41 mouse cellular contexts compared by ENCODE assay signal in the genomic region with DNA sequence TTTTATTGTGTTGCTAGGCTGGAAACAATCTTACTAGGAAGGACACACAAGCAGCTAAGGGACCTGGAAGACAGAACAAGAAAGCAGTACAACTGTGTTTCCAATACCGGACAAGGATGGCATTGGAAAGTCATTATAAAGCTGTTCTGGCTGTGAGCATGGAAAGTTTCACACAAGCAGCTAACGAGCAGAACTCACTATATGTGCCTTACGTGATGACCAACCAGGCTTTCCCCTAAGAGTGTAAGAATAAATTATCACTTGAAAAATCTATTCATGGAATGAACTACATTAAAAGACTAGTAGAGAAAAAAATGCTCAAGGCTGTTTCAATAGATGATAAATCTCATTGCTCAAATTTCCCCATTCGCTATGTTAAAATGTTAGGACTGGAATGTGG. TPM values are rescaled to one million over a fixed set of nuclear protein-coding genes. Genes with fewer than 3 reads are reported as not detected.
"Had no signal": no experiment of that assay in that cellular context is flagged by ENCODE, and none has a peak within 500 bp of the region (broad histone marks: within the 10 kb centered on the region; RNA-seq: fewer than 3 reads in every experiment).

No protein-coding gene starts in this region.

- H3K27ac ChIP-seq: heart, adult 2 months; heart, embryonic 10.5 days; hindbrain, embryonic 10.5 days; hindbrain, embryonic 12.5 days; hindbrain, embryonic 14.5 days; intestine, embryonic 15.5 days; layer of hippocampus, adult 2 months; left cerebral cortex, adult 2 months; limb, embryonic 10.5 days; limb, embryonic 12.5 days; liver, embryonic 13.5 days; liver, embryonic 15.5 days had no signal

- ATAC-seq: hindbrain, embryonic 16.5 days; inflammation-experienced regulatory T-cells, adult 6 months; intestine, embryonic 15.5 days; intestine, postnatal 0 days; liver, postnatal 0 days had no signal

- H3K27me3 ChIP-seq: heart, embryonic 12.5 days; hindbrain, embryonic 12.5 days; intestine, embryonic 15.5 days; limb, embryonic 12.5 days; liver, embryonic 13.5 days; liver, embryonic 15.5 days had no signal

- H3K9ac ChIP-seq: heart, embryonic 12.5 days; hindbrain, embryonic 12.5 days; hindbrain, embryonic 14.5 days; intestine, embryonic 15.5 days; limb, embryonic 12.5 days; liver, embryonic 13.5 days; liver, embryonic 15.5 days; liver, postnatal 0 days had no signal

- H3K9me3 ChIP-seq: heart, embryonic 10.5 days; heart, embryonic 12.5 days; hindbrain, embryonic 10.5 days; hindbrain, embryonic 12.5 days; intestine, embryonic 15.5 days; limb, embryonic 10.5 days; limb, embryonic 12.5 days; liver, embryonic 13.5 days; liver, embryonic 15.5 days had no signal

- H3K4me1 ChIP-seq: heart, embryonic 10.5 days; heart, embryonic 12.5 days; hindbrain, embryonic 10.5 days; hindbrain, embryonic 12.5 days; intestine, embryonic 15.5 days; limb, embryonic 10.5 days; limb, embryonic 12.5 days; liver, embryonic 13.5 days; liver, embryonic 15.5 days had no signal

- H3K4me3 ChIP-seq: heart, adult 2 months; heart, embryonic 10.5 days; heart, embryonic 12.5 days; hindbrain, embryonic 10.5 days; hindbrain, embryonic 12.5 days; intestine, embryonic 15.5 days; layer of hippocampus, adult 2 months; left cerebral cortex, adult 2 months; limb, embryonic 10.5 days; limb, embryonic 12.5 days; liver, embryonic 13.5 days; liver, embryonic 15.5 days had no signal

- H3K36me3 ChIP-seq: heart, embryonic 10.5 days; heart, embryonic 12.5 days; hindbrain, embryonic 10.5 days; hindbrain, embryonic 12.5 days; intestine, embryonic 15.5 days; limb, embryonic 10.5 days; limb, embryonic 12.5 days; liver, embryonic 13.5 days; liver, embryonic 15.5 days had no signal

- DNase-seq: gastrocnemius, postnatal 14 days; gastrocnemius, postnatal 36 days; heart, adult 11 months; heart, adult 2 months; heart, postnatal 10 days; heart, postnatal 4 days; kidney, adult 18-20 months; kidney, adult 8-10 months; kidney, postnatal 10 days; kidney, postnatal 25 days; kidney, postnatal 4 days; liver; liver, embryonic 13.5 days; liver, postnatal 0 days had no signal

- H3K4me2 ChIP-seq: heart, embryonic 12.5 days; hindbrain, embryonic 12.5 days; hindbrain, embryonic 14.5 days; intestine, embryonic 15.5 days; limb, embryonic 12.5 days; liver, embryonic 11.5 days; liver, embryonic 13.5 days; liver, embryonic 15.5 days had no signal

RNA-seq across cellular contexts. Expression of gene Krtap28-13, which starts 5.8 kb away (rescaled TPM):
- total RNA-seq: gastrocnemius, adult 8-10 months; gastrocnemius, postnatal 14 days; gastrocnemius, postnatal 36 days; heart, adult 2 months; heart, postnatal 10 days; heart, postnatal 25 days; heart, postnatal 4 days; layer of hippocampus, adult 2 months; layer of hippocampus, postnatal 10 days; layer of hippocampus, postnatal 25 days; left cerebral cortex, adult 2 months; left cerebral cortex, postnatal 14 days; left cerebral cortex, postnatal 36 days had no signal
- polyA plus RNA-seq: gonadal fat pad, adult 2 months; heart, adult 2 months; heart, embryonic 10.5 days; heart, embryonic 12.5 days; heart, embryonic 14.5 days; heart, embryonic 16.5 days; hindbrain, embryonic 10.5 days; hindbrain, embryonic 12.5 days; hindbrain, embryonic 14.5 days; hindbrain, embryonic 16.5 days; inflammation-experienced regulatory T-cells, adult 6 months; intestine, embryonic 15.5 days; kidney, embryonic 14.5 days; kidney, embryonic 16.5 days; limb, embryonic 10.5 days; limb, embryonic 12.5 days; liver, embryonic 11.5 days; liver, embryonic 13.5 days; liver, embryonic 15.5 days; liver, postnatal 0 days had no signal

RNA-seq across cellular contexts. Expression of gene A030005K14Rik, which starts 7.4 kb away (rescaled TPM):
- total RNA-seq: gastrocnemius, adult 8-10 months; gastrocnemius, postnatal 14 days; gastrocnemius, postnatal 36 days; heart, adult 2 months; heart, postnatal 10 days; heart, postnatal 25 days; heart, postnatal 4 days; layer of hippocampus, adult 2 months; layer of hippocampus, postnatal 10 days; layer of hippocampus, postnatal 25 days; left cerebral cortex, adult 2 months; left cerebral cortex, postnatal 14 days; left cerebral cortex, postnatal 36 days had no signal
- polyA plus RNA-seq: gonadal fat pad, adult 2 months; heart, adult 2 months; heart, embryonic 10.5 days; heart, embryonic 12.5 days; heart, embryonic 14.5 days; heart, embryonic 16.5 days; hindbrain, embryonic 10.5 days; hindbrain, embryonic 12.5 days; hindbrain, embryonic 14.5 days; hindbrain, embryonic 16.5 days; inflammation-experienced regulatory T-cells, adult 6 months; intestine, embryonic 15.5 days; intestine, postnatal 0 days; kidney, embryonic 14.5 days; kidney, embryonic 16.5 days; limb, embryonic 10.5 days; limb, embryonic 12.5 days; limb, embryonic 14.5 days; liver, embryonic 11.5 days; liver, embryonic 13.5 days; liver, embryonic 15.5 days; liver, postnatal 0 days had no signal

RNA-seq across cellular contexts. Expression of gene Gm47969, which starts 21.8 kb away (rescaled TPM):
- total RNA-seq: gastrocnemius, adult 8-10 months; gastrocnemius, postnatal 14 days; gastrocnemius, postnatal 36 days; heart, adult 2 months; heart, postnatal 10 days; heart, postnatal 25 days; heart, postnatal 4 days; layer of hippocampus, adult 2 months; layer of hippocampus, postnatal 10 days; layer of hippocampus, postnatal 25 days; left cerebral cortex, adult 2 months; left cerebral cortex, postnatal 14 days; left cerebral cortex, postnatal 36 days had no signal
- polyA plus RNA-seq: gonadal fat pad, adult 2 months; heart, adult 2 months; heart, embryonic 10.5 days; heart, embryonic 12.5 days; heart, embryonic 14.5 days; heart, embryonic 16.5 days; hindbrain, embryonic 10.5 days; hindbrain, embryonic 12.5 days; hindbrain, embryonic 14.5 days; hindbrain, embryonic 16.5 days; inflammation-experienced regulatory T-cells, adult 6 months; intestine, embryonic 15.5 days; intestine, postnatal 0 days; kidney, embryonic 14.5 days; kidney, embryonic 16.5 days; limb, embryonic 10.5 days; limb, embryonic 12.5 days; limb, embryonic 14.5 days; liver, embryonic 11.5 days; liver, embryonic 13.5 days; liver, embryonic 15.5 days; liver, postnatal 0 days had no signal

RNA-seq across cellular contexts. Expression of gene Krtap28-10, which starts 24.3 kb away (rescaled TPM):
- total RNA-seq: gastrocnemius, adult 8-10 months; gastrocnemius, postnatal 14 days; gastrocnemius, postnatal 36 days; heart, adult 2 months; heart, postnatal 10 days; heart, postnatal 25 days; heart, postnatal 4 days; layer of hippocampus, adult 2 months; layer of hippocampus, postnatal 10 days; layer of hippocampus, postnatal 25 days; left cerebral cortex, adult 2 months; left cerebral cortex, postnatal 14 days; left cerebral cortex, postnatal 36 days had no signal
- polyA plus RNA-seq: gonadal fat pad, adult 2 months; heart, adult 2 months; heart, embryonic 10.5 days; heart, embryonic 12.5 days; heart, embryonic 14.5 days; heart, embryonic 16.5 days; hindbrain, embryonic 10.5 days; hindbrain, embryonic 12.5 days; hindbrain, embryonic 14.5 days; hindbrain, embryonic 16.5 days; inflammation-experienced regulatory T-cells, adult 6 months; intestine, embryonic 15.5 days; intestine, postnatal 0 days; kidney, embryonic 14.5 days; kidney, embryonic 16.5 days; limb, embryonic 10.5 days; limb, embryonic 12.5 days; limb, embryonic 14.5 days; liver, embryonic 11.5 days; liver, embryonic 13.5 days; liver, embryonic 15.5 days; liver, postnatal 0 days had no signal

RNA-seq across cellular contexts. Expression of gene Slc19a3, which starts 28.3 kb away (rescaled TPM):
- total RNA-seq: gastrocnemius, postnatal 14 days; gastrocnemius, postnatal 36 days had no signal
- polyA plus RNA-seq: inflammation-experienced regulatory T-cells, adult 6 months; liver, postnatal 0 days had no signal
